Mouse (Mus musculus) neural tube, embryonic 14.5 days (tissue): ENCODE measurements at regions not wholly inside any gene's neighbourhood (a gene's known extent, or its start where the extent isn't known, plus 50 kb on each side); places are given as distances from the start of the nearest gene placed in this dataset.

Source experiments
- ATAC-seq: fragments of 200-750 bp; cut with Nextera tagmentation; 2 replicates; pipeline ENCODE4 v1.8.0; 2017; ENCODE audit warnings: low read depth, mild to moderate bottlenecking, moderate TSS enrichment, moderate library complexity
- H3K27ac ChIP-seq: fragments of 300-500 bp; sonication (generic); 2 replicates; pipeline ENCODE4 v1.5.1; 2014; ENCODE audit warnings: low read depth, mild to moderate bottlenecking, control low read depth, low read length, moderate library complexity, mixed read lengths
- H3K27me3 ChIP-seq: fragments of 300-500 bp; sonication (generic); 2 replicates; pipeline ENCODE4 v1.6.1; 2014; ENCODE audit warnings: low read length; ENCODE audit not compliant: control insufficient read depth, insufficient read depth
- H3K36me3 ChIP-seq: fragments of 300-500 bp; sonication (generic); 2 replicates; pipeline ENCODE4 v1.6.1; 2014; ENCODE audit warnings: low read length, mixed read lengths; ENCODE audit not compliant: control insufficient read depth, insufficient read depth
- H3K4me1 ChIP-seq: fragments of 300-500 bp; sonication (generic); 2 replicates; pipeline ENCODE4 v1.6.1; 2014; ENCODE audit warnings: low read length; ENCODE audit not compliant: control insufficient read depth, insufficient read depth
- H3K4me2 ChIP-seq: fragments of 300-500 bp; sonication (generic); 2 replicates; pipeline ENCODE4 v1.6.1; 2014; ENCODE audit warnings: mild to moderate bottlenecking, low read depth, low read length, control low read depth
- H3K4me3 ChIP-seq: fragments of 300-500 bp; sonication (generic); 2 replicates; pipeline ENCODE4 v1.5.1; 2014; ENCODE audit warnings: low read depth, low read length, control low read depth, mixed read lengths
- H3K9ac ChIP-seq: fragments of 300-500 bp; sonication (generic); replicated peaks from 2 replicates; pipeline ENCODE4 v1.6.1; 2014; ENCODE audit warnings: low read depth, mild to moderate bottlenecking, control low read depth, low read length, mixed read lengths
- H3K9me3 ChIP-seq: fragments of 300-500 bp; sonication (generic); 2 replicates; pipeline ENCODE4 v1.6.1; 2016; ENCODE audit warnings: low read length; ENCODE audit not compliant: control insufficient read depth
- WGBS: fragments of 180-500 bp; shearing (Covaris S2); extraction: QIAGEN DNeasy Blood & Tissue Kit; methylation state at CpG from one replicate; pipeline ENCODE4 v1.1.7; 2014; 5-methylcytosine and 5-hydroxymethylcytosine counted together

DNA sequence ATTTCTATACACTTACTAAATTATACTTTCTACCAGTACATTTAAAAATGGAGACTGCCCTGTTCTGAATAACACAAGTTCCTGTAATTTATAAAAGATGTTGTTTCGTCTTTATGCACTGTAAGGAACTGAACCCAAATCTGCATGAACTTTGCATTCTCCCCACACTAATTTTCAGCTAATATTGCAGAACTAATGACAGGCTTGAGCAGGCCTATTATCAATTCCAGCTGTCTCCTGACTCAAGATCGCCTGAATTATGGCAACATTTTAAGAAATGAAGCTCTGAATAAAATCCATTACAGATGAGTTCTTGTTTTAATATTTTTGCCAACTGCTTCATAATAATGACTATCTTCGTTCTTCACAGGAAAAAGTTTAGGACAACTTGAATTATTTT, 1427.0 kb downstream of the Efnb2 start:
- Histone ChIP-seq H3K4me2 (no peak overlapping the region), H3K9ac (no peak overlapping the region), H3K4me3 (no peak overlapping the region), H3K4me1 (no peaks in the 10 kb centered on the region), H3K36me3 (no peaks in the 10 kb centered on the region), H3K27me3 (no peaks in the 10 kb centered on the region), H3K27ac (no peak overlapping the region), H3K9me3 (no peaks in the 10 kb centered on the region)
- 83% methylated on average over 3 of the region's 3 CpGs for WGBS
- no peak for ATAC-seq

DNA sequence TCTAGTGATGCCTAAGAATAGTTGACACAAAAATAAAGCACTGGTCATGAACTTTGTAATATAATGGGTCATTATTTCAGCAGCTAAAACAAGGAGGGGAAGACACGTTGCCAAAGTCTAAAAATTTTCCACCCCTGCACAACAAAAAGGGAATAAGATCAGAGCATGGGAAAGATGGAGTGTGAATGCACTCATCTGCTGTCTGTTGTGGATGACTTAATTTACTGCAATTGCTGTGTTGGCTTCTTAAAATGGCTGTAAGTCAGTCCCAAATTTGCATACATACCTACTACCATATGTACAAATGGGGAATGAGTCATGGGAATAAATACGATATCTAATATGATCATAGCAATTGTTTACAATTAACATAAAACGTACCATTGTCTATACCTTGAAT, 1441.7 kb downstream of the Efnb2 start:
- Histone ChIP-seq H3K4me2 (no peak overlapping the region), H3K27ac (no peak overlapping the region), H3K4me3 (no peak overlapping the region), H3K4me1 (no peaks in the 10 kb centered on the region), H3K9ac (no peak overlapping the region), H3K9me3 (no peaks in the 10 kb centered on the region), H3K36me3 (no peaks in the 10 kb centered on the region), H3K27me3 (no peaks in the 10 kb centered on the region)
- no peak for ATAC-seq
- 66% methylated on average over 3 of the region's 3 CpGs for WGBS

DNA sequence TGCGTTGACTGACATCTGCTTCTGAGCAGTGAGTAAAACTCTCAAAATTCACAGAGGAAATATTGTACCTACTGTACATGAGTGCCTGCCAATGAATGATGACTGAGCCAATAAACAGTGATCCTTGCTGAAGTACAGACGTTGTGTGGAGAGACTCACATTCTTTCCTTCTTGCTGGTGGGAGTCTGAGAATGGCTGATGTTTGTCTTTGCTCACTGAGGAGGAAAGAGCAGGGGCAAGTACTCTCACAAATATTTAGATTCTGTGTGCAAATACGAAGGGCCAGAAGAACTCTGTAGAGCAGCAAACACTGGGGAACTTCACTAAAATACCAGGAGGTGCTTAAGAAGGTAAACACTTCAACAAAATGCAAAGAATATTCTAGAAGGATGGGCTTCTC, 1453.9 kb downstream of the Efnb2 start:
- H3K4me1 ChIP-seq: no peaks in the 10 kb centered on the region
- H3K4me2 ChIP-seq: no peak overlapping the region
- H3K27ac ChIP-seq: no peak overlapping the region
- ATAC-seq: no peak
- no peaks in the 10 kb centered on the region for H3K27me3 ChIP-seq
- H3K9me3 ChIP-seq: no peaks in the 10 kb centered on the region
- H3K9ac ChIP-seq: no peak overlapping the region
- no peak overlapping the region for H3K4me3 ChIP-seq
- H3K36me3 ChIP-seq: no peaks in the 10 kb centered on the region
- WGBS: 63% methylated on average over 3 of the region's 3 CpGs

DNA sequence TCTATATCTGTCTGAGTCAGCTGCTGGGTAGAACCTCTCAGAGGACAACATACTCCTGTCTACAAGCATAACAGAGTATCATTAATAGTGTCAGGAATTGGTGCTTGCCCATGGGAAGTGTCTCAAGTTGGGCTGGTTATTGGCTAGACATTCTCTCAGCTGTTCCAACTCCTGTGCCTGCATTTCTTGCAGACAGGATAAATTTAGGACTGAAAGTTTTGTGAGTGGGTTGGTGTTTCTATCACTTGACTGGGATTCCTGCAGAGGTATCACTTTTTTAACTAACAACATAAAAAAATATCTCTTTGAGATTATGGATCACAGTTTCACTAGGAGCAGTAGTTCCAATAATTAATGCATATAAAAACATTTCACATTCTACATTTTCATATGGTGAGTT, 1454.4 kb downstream of the Efnb2 start:
- ATAC-seq: no peak
- H3K27me3 ChIP-seq: no peaks in the 10 kb centered on the region
- no peak overlapping the region for H3K4me2 ChIP-seq
- H3K27ac ChIP-seq: no peak overlapping the region
- H3K36me3 ChIP-seq: no peaks in the 10 kb centered on the region
- H3K4me3 ChIP-seq: no peak overlapping the region
- no peaks in the 10 kb centered on the region for H3K9me3 ChIP-seq
- H3K4me1 ChIP-seq: no peaks in the 10 kb centered on the region
- no peak overlapping the region for H3K9ac ChIP-seq

DNA sequence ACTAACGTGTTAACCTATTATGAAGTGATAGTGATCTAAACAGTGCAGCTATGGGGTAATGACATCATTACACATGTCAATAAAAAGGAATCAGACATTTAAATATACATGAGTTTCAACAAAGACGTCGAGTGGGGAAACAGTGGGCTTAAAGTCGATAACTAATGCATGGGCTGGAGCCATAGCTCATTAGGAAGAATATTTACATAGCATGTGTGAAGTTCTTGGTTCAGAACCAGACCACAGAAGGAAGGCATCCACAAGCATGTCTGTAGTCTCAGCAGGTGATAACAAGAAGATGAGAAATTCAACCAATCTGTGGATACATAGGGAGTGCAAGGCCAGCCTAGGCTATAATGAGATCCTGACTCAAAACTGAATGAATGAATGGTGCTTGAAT, 1456.0 kb downstream of the Efnb2 start:
- H3K9me3 ChIP-seq: no peaks in the 10 kb centered on the region
- H3K36me3 ChIP-seq: no peaks in the 10 kb centered on the region
- no peak overlapping the region for H3K4me2 ChIP-seq
- H3K4me1 ChIP-seq: no peaks in the 10 kb centered on the region
- no peak for ATAC-seq
- WGBS: 79% methylated on average over 4 of the region's 4 CpGs
- no peak overlapping the region for H3K4me3 ChIP-seq
- H3K27me3 ChIP-seq: no peaks in the 10 kb centered on the region
- H3K27ac ChIP-seq: no peak overlapping the region
- no peak overlapping the region for H3K9ac ChIP-seq

DNA sequence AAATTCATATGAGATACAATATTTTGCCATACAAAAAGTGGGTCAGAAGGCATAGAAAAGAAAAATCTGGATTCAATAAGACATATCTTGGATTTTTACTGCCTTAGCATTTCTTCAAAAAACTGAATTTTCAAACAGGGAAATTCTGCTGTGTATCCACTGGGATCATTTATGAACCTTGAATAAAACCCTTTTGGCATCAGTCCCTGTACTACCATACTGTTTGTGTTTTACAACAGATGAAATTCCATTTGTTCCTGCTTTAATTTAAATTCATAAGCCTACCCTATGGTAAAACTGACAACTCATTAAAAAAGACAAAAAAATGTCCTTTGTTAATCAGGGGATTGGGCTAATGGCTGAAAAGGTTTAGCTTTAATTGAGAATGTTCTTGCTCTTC, 1470.3 kb downstream of the Efnb2 start:
- no peaks in the 10 kb centered on the region for H3K9me3 ChIP-seq
- H3K27ac ChIP-seq: no peak overlapping the region
- no peak overlapping the region for H3K9ac ChIP-seq
- no peaks in the 10 kb centered on the region for H3K4me1 ChIP-seq
- ATAC-seq: no peak
- H3K36me3 ChIP-seq: no peaks in the 10 kb centered on the region
- no peaks in the 10 kb centered on the region for H3K27me3 ChIP-seq
- no peak overlapping the region for H3K4me2 ChIP-seq
- no peak overlapping the region for H3K4me3 ChIP-seq

DNA sequence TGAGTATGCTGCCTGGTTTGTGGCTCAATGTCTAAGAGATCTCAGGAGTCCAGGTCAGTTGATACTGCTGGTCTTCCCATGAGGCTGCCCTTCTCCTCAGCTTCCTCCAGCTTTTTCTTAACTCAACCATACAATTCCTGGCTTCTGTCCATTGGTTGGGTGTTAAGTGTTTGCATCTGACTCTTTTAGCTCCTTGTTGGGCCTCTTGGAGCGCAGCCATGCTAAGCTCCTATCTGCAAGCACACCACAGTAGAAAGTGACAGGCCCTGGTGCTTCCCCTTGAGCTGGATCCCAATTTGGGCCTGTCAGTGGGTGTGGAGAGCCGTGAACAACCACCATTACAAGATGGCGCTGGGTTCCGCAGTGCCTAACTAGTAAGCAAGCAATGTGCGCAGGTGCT, 1497.7 kb downstream of the Efnb2 start:
- no peak overlapping the region for H3K27ac ChIP-seq
- H3K9me3 ChIP-seq: no peaks in the 10 kb centered on the region
- ATAC-seq: no peak
- H3K27me3 ChIP-seq: no peaks in the 10 kb centered on the region
- no peak overlapping the region for H3K4me2 ChIP-seq
- WGBS: 99% methylated on average over 5 of the region's 5 CpGs
- H3K4me3 ChIP-seq: no peak overlapping the region
- no peaks in the 10 kb centered on the region for H3K4me1 ChIP-seq
- no peaks in the 10 kb centered on the region for H3K36me3 ChIP-seq
- H3K9ac ChIP-seq: no peak overlapping the region

DNA sequence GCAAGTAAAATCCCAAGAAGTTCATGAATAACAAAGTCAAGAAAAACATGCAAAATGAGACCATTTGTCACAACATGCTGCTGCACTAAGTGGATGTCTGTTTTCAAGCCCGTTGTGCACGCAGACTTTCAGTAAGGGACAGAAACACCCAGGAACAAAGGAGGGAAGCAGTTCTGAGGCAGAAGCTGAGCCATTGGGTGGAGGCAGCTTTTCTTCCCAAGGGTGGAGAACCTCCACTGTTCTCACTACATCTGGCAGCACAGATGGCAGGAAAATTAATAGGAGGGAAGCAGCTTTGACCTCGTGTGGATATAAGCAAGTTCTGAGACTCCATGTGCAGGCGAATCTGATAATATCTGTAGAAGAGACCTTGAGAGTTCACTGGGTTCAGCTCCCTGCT, 1529.3 kb downstream of the Efnb2 start:
- Histone ChIP-seq H3K9ac (no peak overlapping the region), H3K36me3 (no peaks in the 10 kb centered on the region), H3K27ac (no peak overlapping the region), H3K4me2 (no peak overlapping the region), H3K27me3 (no peaks in the 10 kb centered on the region), H3K9me3 (no peaks in the 10 kb centered on the region), H3K4me1 (no peaks in the 10 kb centered on the region), H3K4me3 (no peak overlapping the region)
- ATAC-seq: no peak
- WGBS: 36% methylated on average over 4 of the region's 4 CpGs

DNA sequence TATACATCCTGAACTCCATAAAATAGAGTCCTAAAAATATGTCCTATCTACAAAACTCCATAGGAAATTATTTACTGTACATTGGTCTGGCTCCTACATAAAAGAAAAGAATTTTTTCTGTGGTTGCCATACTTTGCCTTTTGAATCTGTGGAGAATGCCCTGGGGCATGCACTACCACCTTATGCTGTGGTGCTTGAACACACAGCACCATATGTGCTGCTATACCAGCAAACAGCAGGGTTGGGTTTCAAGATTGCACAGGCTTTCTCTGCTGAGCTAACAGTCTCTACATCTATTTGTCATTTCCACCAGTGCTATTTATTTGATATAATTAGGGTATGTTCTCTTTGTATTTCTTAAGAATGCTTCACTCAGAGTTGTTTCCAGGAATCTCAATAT, 1552.2 kb downstream of the Efnb2 start:
- Histone ChIP-seq H3K4me2 (no peak overlapping the region), H3K9ac (no peak overlapping the region), H3K27me3 (no peaks in the 10 kb centered on the region), H3K4me3 (no peak overlapping the region), H3K9me3 (no peaks in the 10 kb centered on the region), H3K4me1 (no peaks in the 10 kb centered on the region), H3K27ac (no peak overlapping the region), H3K36me3 (no peaks in the 10 kb centered on the region)
- no peak for ATAC-seq

DNA sequence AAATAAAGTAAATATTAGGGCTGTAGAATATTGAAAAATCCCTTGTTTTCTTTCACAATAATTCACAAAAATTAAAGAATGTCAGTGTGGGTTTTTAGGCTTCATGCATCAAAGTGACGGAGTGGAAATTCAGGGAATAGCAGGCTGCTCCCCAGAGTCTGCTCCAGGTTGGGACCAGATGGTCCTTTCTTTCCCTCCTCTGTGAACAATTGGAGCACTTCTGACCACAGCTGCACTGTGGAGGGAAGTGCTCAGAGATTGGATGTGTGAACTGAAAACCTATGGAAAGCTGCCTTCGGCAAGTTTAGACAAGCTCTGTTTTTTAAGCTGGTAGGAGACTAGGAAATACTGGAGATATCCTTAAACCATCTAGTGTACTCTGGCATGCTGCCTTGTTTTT, 1563.5 kb downstream of the Efnb2 start:
- H3K4me2 ChIP-seq: no peak overlapping the region
- no peak overlapping the region for H3K27ac ChIP-seq
- no peaks in the 10 kb centered on the region for H3K27me3 ChIP-seq
- H3K9ac ChIP-seq: no peak overlapping the region
- no peaks in the 10 kb centered on the region for H3K9me3 ChIP-seq
- H3K4me1 ChIP-seq: no peaks in the 10 kb centered on the region
- no peaks in the 10 kb centered on the region for H3K36me3 ChIP-seq
- H3K4me3 ChIP-seq: no peak overlapping the region
- 25% methylated on average over 2 of the region's 2 CpGs for WGBS
- peak; percentile 77 for ATAC-seq
